Comparison of ENCODE assay signal across 19 mouse cellular contexts in genomic region chr12:79912281-79913063, GRCm38 (mm10).
DNase-seq lines count a peak whose midpoint lies in the region; ATAC-seq and TF ChIP-seq lines count a peak whose summit lies in the region.
"Had no signal": no experiment of that assay in that cellular context is flagged by ENCODE, and none has a peak within 500 bp of the region (broad histone marks: within the 10 kb centered on the region; RNA-seq: fewer than 3 reads in every experiment).

No protein-coding gene starts in this region.

- no peak for TF ChIP-seq EP300 in stomach, postnatal 0 days (optimal IDR thresholded peaks at IDR 0.05)

- TF ChIP-seq CTCF in stomach, postnatal 0 days (IDR thresholded peaks at IDR 0.05; ENCODE audit: low read depth) = no peak

- no peaks in the 10 kb centered on the region for H3K9me3 ChIP-seq in midbrain, embryonic 13.5 days
- no peaks in the 10 kb centered on the region for H3K9me3 ChIP-seq in midbrain, embryonic 16.5 days (replicated peaks; ENCODE audit: control insufficient read depth, low read length, poor library complexity, severe bottlenecking)
- no peaks in the 10 kb centered on the region for H3K9me3 ChIP-seq in forebrain, embryonic 14.5 days (replicated peaks; ENCODE audit: control insufficient read depth, low read length)
- no peaks in the 10 kb centered on the region for H3K9me3 ChIP-seq in stomach, postnatal 0 days (ENCODE audit: control insufficient read depth, low read length)
- H3K9me3 ChIP-seq: limb, embryonic 15.5 days; neural tube, embryonic 12.5 days had no signal

- H3K36me3 ChIP-seq in midbrain, embryonic 13.5 days = no peaks in the 10 kb centered on the region
- no peaks in the 10 kb centered on the region for H3K36me3 ChIP-seq in midbrain, embryonic 16.5 days (ENCODE audit: control insufficient read depth, insufficient read depth, low read length)
- H3K36me3 ChIP-seq in forebrain, embryonic 14.5 days (ENCODE audit: control insufficient read depth, insufficient read depth, low read length) = no peaks in the 10 kb centered on the region
- no peaks in the 10 kb centered on the region for H3K36me3 ChIP-seq in stomach, postnatal 0 days (ENCODE audit: control insufficient read depth, insufficient read depth, low read length)
- H3K36me3 ChIP-seq: limb, embryonic 15.5 days; neural tube, embryonic 12.5 days had no signal

- H3K4me3 ChIP-seq in midbrain, embryonic 13.5 days (replicated peaks) = no peak overlapping the region
- H3K4me3 ChIP-seq in midbrain, embryonic 16.5 days (ENCODE audit: low read depth, low read length) = no peak overlapping the region
- no peak overlapping the region for H3K4me3 ChIP-seq in forebrain, embryonic 14.5 days (ENCODE audit: low read depth, low read length)
- no peak overlapping the region for H3K4me3 ChIP-seq in stomach, postnatal 0 days (ENCODE audit: low read depth, low read length)
- H3K4me3 ChIP-seq: heart, adult 2 months; limb, embryonic 15.5 days; neural tube, embryonic 12.5 days had no signal

- no peak for ATAC-seq in midbrain, embryonic 13.5 days
- ATAC-seq in midbrain, embryonic 16.5 days = no peak
- ATAC-seq in forebrain, embryonic 14.5 days = no peak
- no peak for ATAC-seq in stomach, postnatal 0 days (ENCODE audit: low FRiP score, low TSS enrichment)
- ATAC-seq: intestine, embryonic 16.5 days; liver, postnatal 0 days had no signal

- peak overlapping the region; percentile 84; the same call in 1 of the 2 replicates for H3K27ac ChIP-seq in midbrain, embryonic 13.5 days
- no peak overlapping the region for H3K27ac ChIP-seq in midbrain, embryonic 16.5 days (ENCODE audit: low read length)
- H3K27ac ChIP-seq in forebrain, embryonic 14.5 days (ENCODE audit: low read depth, low read length) = peak overlapping the region; percentile 79; the same call in 1 of the 2 replicates
- H3K27ac ChIP-seq in stomach, postnatal 0 days (replicated peaks) = 0 out of 2 replicates have a peak overlapping the region, but pooled peaks have one; percentile 4
- H3K27ac ChIP-seq: kidney, postnatal 0 days; limb, embryonic 15.5 days; neural tube, embryonic 12.5 days had no signal

- DNase-seq in adrenal gland, adult 8-10 months = peak; percentile 80
- DNase-seq in adrenal gland, postnatal 25 days = no peak
- no peak for DNase-seq in forebrain, embryonic 14.5 days (ENCODE audit: low spot score)
- no peak for DNase-seq in stomach, postnatal 0 days (ENCODE audit: low spot score)
- no peak for DNase-seq in kidney, adult 9 months
- DNase-seq in layer of hippocampus, adult 11-12 months (ENCODE audit: low spot score) = no peak
- DNase-seq: cerebellum, postnatal 14 days; heart, adult 2 months; heart, postnatal 14 days; liver, postnatal 0 days; lung, postnatal 36 days; retina, postnatal 1 day; thymus, postnatal 25 days had no signal

- H3K4me1 ChIP-seq in midbrain, embryonic 13.5 days (replicated peaks) = peaks cover 31% of the 10 kb centered on the region
- H3K4me1 ChIP-seq in midbrain, embryonic 16.5 days (ENCODE audit: control insufficient read depth, insufficient read depth, low read length) = peaks cover 5% of the 10 kb centered on the region; the same call in 1 of the 2 replicates
- peaks cover 16% of the 10 kb centered on the region for H3K4me1 ChIP-seq in forebrain, embryonic 14.5 days (ENCODE audit: control insufficient read depth, insufficient read depth, low read length)
- peaks cover 6% of the 10 kb centered on the region for H3K4me1 ChIP-seq in stomach, postnatal 0 days (replicated peaks; ENCODE audit: control insufficient read depth, insufficient read depth)

- H3K27me3 ChIP-seq in midbrain, embryonic 13.5 days = no peaks in the 10 kb centered on the region
- no peaks in the 10 kb centered on the region for H3K27me3 ChIP-seq in midbrain, embryonic 16.5 days (ENCODE audit: control insufficient read depth, insufficient read depth, low read depth, low read length)
- H3K27me3 ChIP-seq in forebrain, embryonic 14.5 days (replicated peaks; ENCODE audit: control insufficient read depth, insufficient read depth, low read length) = no peaks in the 10 kb centered on the region
- no peaks in the 10 kb centered on the region for H3K27me3 ChIP-seq in stomach, postnatal 0 days (ENCODE audit: control insufficient read depth, insufficient read depth, low read length)
- H3K27me3 ChIP-seq: limb, embryonic 15.5 days; neural tube, embryonic 12.5 days had no signal

- no peak overlapping the region for H3K4me2 ChIP-seq in midbrain, embryonic 13.5 days (replicated peaks)
- no peak overlapping the region for H3K4me2 ChIP-seq in midbrain, embryonic 16.5 days (ENCODE audit: low read length)
- no peak overlapping the region for H3K4me2 ChIP-seq in forebrain, embryonic 14.5 days (ENCODE audit: low read length)
- no peak overlapping the region for H3K4me2 ChIP-seq in stomach, postnatal 0 days (replicated peaks; ENCODE audit: low read depth)
- H3K4me2 ChIP-seq: limb, embryonic 15.5 days; neural tube, embryonic 12.5 days had no signal

- H3K9ac ChIP-seq in midbrain, embryonic 13.5 days (replicated peaks) = no peak overlapping the region
- no peak overlapping the region for H3K9ac ChIP-seq in midbrain, embryonic 16.5 days (ENCODE audit: low read depth, low read length)
- no peak overlapping the region for H3K9ac ChIP-seq in forebrain, embryonic 14.5 days (ENCODE audit: low read length)
- H3K9ac ChIP-seq in stomach, postnatal 0 days (ENCODE audit: low read length) = no peak overlapping the region
- H3K9ac ChIP-seq: limb, embryonic 15.5 days; liver, postnatal 0 days; neural tube, embryonic 12.5 days had no signal

- 96% methylated on average over 10 of the region's 10 CpGs for WGBS in midbrain, embryonic 13.5 days
- 96% methylated on average over 10 of the region's 10 CpGs for WGBS in midbrain, embryonic 16.5 days
- WGBS in forebrain, embryonic 14.5 days = 93% methylated on average over 10 of the region's 10 CpGs
- 90% methylated on average over 10 of the region's 10 CpGs for WGBS in stomach, postnatal 0 days
